Mouse (Mus musculus) neutrophil, adult 59 days (primary cell): Measurements from ENCODE around the gene Acad10. TPM values are rescaled to one million over a fixed set of nuclear protein-coding genes. Genes with fewer than 3 reads are reported as not detected.

Experiments
- total RNA-seq, 2 experiments: library from RNA; stranded (reverse); gene quantifications; 1 replicate in 1 of 2; 2 replicates in 1 of 2; pipeline ENCODE4 v1.2.4; 2023

Acad10 gene
- 1 to 10 TPM; 2.9 to 4.7 TPM for total RNA-seq

GRCm38 (mm10) chr5:121660059-121660896 is at the start of gene Acad10, which contains the start of gene Brap:
Acad10 (minus strand) TSS chr5:121660514.
Brap (plus strand) TSS chr5:121660563.

GRCm38 (mm10) chr5:121618592-121619513 is 41.5 kb downstream of the Acad10 start, which contains the start of gene Acad12:
Acad12 (minus strand) TSS chr5:121618938.

GRCm38 (mm10) chr5:121593451-121594401 is 66.6 kb downstream of the Acad10 start, which contains the start of gene Aldh2:
Aldh2 (minus strand) TSS chr5:121593824.

Other genes with a start within 250 kb of the Acad10 start
- 1 to 10 TPM in 1 of 2 experiments, not detected in 1; 1.0 TPM for gene Tmem116, start 208.6 kb downstream of the Acad10 start, total RNA-seq
- gene Erp29, start 208.0 kb downstream of the Acad10 start, total RNA-seq = 100 to 1,000 TPM; 140 to 185 TPM
- not detected for gene Adam1b, start 157.1 kb downstream of the Acad10 start, total RNA-seq
- 1 to 10 TPM; 2.6 to 2.7 TPM for gene Adam1a, start 115.0 kb downstream of the Acad10 start, total RNA-seq
- gene Gm42878, start 115.0 kb downstream of the Acad10 start, total RNA-seq = not detected
- 10 to 100 TPM; 64.2 to 77.4 TPM for gene Mapkapk5, start 114.6 kb downstream of the Acad10 start, total RNA-seq
- gene Aldh2, start 66.7 kb downstream of the Acad10 start, total RNA-seq = 100 to 1,000 TPM; 857 to 999 TPM
- gene Acad12, start 41.6 kb downstream of the Acad10 start, total RNA-seq = 1 to 10 TPM; 4.3 to 4.9 TPM
- 10 to 100 TPM; 64.0 to 74.1 TPM for gene Brap, start within 50 bp of the Acad10 start, total RNA-seq
- gene Atxn2, start 50.8 kb upstream of the Acad10 start, total RNA-seq = 10 to 100 TPM; 52.6 to 63.8 TPM
- 10 to 100 TPM; 70.9 to 83.1 TPM for gene Sh2b3, start 177.1 kb upstream of the Acad10 start, total RNA-seq
- gene Pheta1, start 188.5 kb upstream of the Acad10 start, total RNA-seq = 1 to 10 TPM; 2.6 to 3.2 TPM